Mouse (Mus musculus): ENCODE measurements around the gene Relb. TPM values are rescaled to one million over a fixed set of nuclear protein-coding genes. Genes with fewer than 3 reads are reported as not detected.

The Relb gene
- total RNA-seq, 2 experiments from 2014 or later, result 9.0 to 9.2 TPM

Other genes starting within 250 kb of the Relb start
- 10 to 100 TPM in 1 of 2 experiments, 1 to 10 TPM in 1; 7.6 to 10.4 TPM for gene Ercc2, start 247.4 kb downstream of the Relb start, total RNA-seq (2021)
- gene Klc3, start 225.3 kb downstream of the Relb start, total RNA-seq (2021), result under 1 TPM; 0.32 to 0.46 TPM
- 1,000 to 10,000 TPM; 3,672 to 3,752 TPM for gene Ckm, start 224.7 kb downstream of the Relb start, total RNA-seq (2021)
- 10 to 100 TPM; 21.3 to 22.1 TPM for gene Mark4, start 170.6 kb downstream of the Relb start, total RNA-seq (2021)
- 1 to 10 TPM in 1 of 2 experiments, under 1 TPM in 1; 0.77 to 1.1 TPM for gene Exoc3l2, start 166.1 kb downstream of the Relb start, total RNA-seq (2021)
- gene Bloc1s3, start 121.1 kb downstream of the Relb start, total RNA-seq (2021), result 1 to 10 TPM; 2.7 to 2.8 TPM
- gene Trappc6a, start 121.0 kb downstream of the Relb start, total RNA-seq (2021), result 10 to 100 TPM; 44.3 to 45.3 TPM
- gene Nkpd1, start 111.6 kb downstream of the Relb start, total RNA-seq (2021), result under 1 TPM in 1 of 2 experiments, not detected in 1; 0.18 TPM
- gene Ppp1r37, start 66.4 kb downstream of the Relb start, total RNA-seq (2021), result 10 to 100 TPM; 61.1 to 63.1 TPM
- under 1 TPM; 0.35 to 0.49 TPM for gene Zfp296, start 52.2 kb downstream of the Relb start, total RNA-seq (2021)
- 10 to 100 TPM; 52.1 to 55.0 TPM for gene Gemin7, start 51.8 kb downstream of the Relb start, total RNA-seq (2021)
- 10 to 100 TPM; 10.5 to 15.6 TPM for gene Clasrp, start 25.0 kb downstream of the Relb start, total RNA-seq (2021)
- 10 to 100 TPM; 77.3 to 85.5 TPM for gene Clptm1, start 35.6 kb upstream of the Relb start, total RNA-seq (2021)
- gene Apoc2, start 48.5 kb upstream of the Relb start, total RNA-seq (2021), result under 1 TPM in 1 of 2 experiments, not detected in 1; 0.75 TPM
- gene Gm44805, start 52.0 kb upstream of the Relb start, total RNA-seq (2021), result not detected
- not detected for gene Apoc4, start 52.0 kb upstream of the Relb start, total RNA-seq (2021)
- gene Apoc1, start 63.2 kb upstream of the Relb start, total RNA-seq (2021), result 10 to 100 TPM in 1 of 2 experiments, under 1 TPM in 1; 0.57 to 19.5 TPM
- 100 to 1,000 TPM; 270 to 319 TPM for gene Apoe, start 69.8 kb upstream of the Relb start, total RNA-seq (2021)
- gene Tomm40, start 86.0 kb upstream of the Relb start, total RNA-seq (2021), result 100 to 1,000 TPM in 1 of 2 experiments, 10 to 100 TPM in 1; 98.9 to 110 TPM
- gene Nectin2, start 121.0 kb upstream of the Relb start, total RNA-seq (2021), result 10 to 100 TPM; 28.5 to 30.0 TPM
- gene Bcam, start 141.6 kb upstream of the Relb start, total RNA-seq (2021), result 100 to 1,000 TPM; 192 to 199 TPM
- gene Cblc, start 167.4 kb upstream of the Relb start, total RNA-seq (2021), result under 1 TPM; 0.35 to 0.75 TPM
- 1 to 10 TPM; 2.9 to 3.7 TPM for gene Bcl3, start 193.3 kb upstream of the Relb start, total RNA-seq (2021)
- gene Gm19345, start 222.6 kb upstream of the Relb start, total RNA-seq (2021), result not detected
- not detected for gene Ceacam16, start 231.9 kb upstream of the Relb start, total RNA-seq (2021)